Mouse (Mus musculus) cerebellum, postnatal 14 days (tissue): ENCODE measurements around the gene Kcp.
A peak's percentile ranks its signal among the peaks of the same experiment; 100 is the strongest.

Experiments used
- DNase-seq, 2 experiments: peaks; one replicate each; pipeline ENCODE4 v3.0.0; 2021; ENCODE audit warnings: mixed read lengths in 2 of 2

Kcp gene

DNA sequence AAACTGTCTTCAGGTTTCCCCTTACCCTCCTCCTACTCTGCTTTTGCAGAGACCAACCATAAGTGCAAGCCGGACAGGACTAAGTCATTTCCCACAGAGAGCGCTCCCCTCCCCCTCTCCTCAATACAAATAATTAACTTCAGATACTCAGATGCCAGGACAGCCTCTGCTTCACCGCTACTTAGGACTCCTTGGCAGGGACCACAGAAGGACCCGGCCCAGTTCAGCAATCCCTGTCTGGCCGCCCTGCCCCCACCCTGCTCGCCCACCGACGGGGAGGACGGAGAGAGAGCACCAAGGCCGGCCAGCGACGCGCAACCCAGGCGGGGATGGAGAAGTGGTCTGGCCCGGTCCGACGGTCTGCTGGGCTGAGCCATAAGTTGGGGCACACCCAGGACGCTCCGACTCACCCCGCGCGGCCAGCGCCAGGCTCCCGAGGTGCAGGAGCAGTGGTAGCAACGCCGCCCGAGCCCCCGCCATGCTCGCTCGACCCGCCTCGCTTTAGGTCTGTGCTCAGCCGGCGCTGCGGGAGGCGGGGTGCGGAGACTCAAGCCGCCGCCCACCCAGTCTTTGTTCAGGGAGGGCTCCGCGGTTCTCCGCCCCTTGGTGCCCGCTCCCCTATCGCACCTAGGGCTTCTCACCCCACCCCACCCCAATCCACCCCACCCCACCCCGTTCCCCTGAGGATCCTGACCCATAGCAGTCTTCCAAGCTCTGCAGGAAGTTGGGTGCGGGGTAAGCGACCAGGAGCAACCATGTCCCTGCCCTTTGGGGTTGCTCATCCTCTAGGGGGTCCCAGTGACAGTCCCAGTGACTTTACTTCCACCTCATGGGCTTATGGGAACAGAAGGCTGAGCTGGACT, at the start of gene Kcp:
Gene Kcp (minus strand): TSS at position 506 of the 863 bp plus-strand sequence.
- peak in 1 of 2 experiments; percentile 20 for DNase-seq

DNA sequence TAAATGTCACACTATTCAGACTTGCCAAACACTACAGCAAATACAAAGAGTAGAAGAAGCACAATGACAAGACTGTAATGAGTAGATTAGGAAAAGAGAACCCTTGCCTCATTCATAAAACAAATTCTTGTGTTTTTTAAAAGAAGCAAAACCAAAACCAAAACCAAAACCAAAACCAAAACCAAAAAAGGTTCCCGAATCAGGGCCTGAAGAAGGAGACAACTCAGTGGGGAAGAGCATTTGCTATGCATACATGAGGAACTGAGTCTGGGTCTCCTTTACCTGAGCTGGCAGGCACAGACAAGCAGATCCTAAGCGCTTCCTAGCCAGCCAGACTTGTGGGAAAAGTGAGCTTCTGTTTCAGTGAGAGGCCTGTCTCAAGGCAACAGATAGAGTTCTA, 49.4 kb upstream of the Kcp start:
- DNase-seq, result no peak

DNA sequence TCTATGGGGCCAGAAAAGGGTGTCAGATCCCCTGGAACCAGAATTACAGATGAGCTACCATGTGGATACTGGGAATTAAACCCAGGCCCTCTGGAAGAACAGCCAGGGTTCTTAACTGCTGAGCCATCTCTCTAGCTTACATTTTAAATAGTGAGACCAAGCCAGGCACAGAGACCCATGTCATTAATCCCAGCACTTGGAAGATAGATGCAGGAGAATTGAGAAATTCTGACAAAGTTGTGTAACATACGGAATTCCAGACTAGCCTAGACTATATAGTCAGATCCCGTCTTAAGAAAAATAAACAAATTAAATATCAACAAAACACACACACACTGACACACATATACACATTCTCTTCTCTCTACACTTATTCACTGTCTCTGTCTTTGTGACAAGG, 44.8 kb upstream of the Kcp start:
- no peak for DNase-seq

- no peak for DNase-seq
These were observed 40.3 kb upstream of the Kcp start for GRCm38 (mm10) chr6:29548086-29548485.

GRCm38 (mm10) chr6:29547582-29547981, 39.8 kb upstream of the Kcp start:
- DNase-seq, result no peak

DNA sequence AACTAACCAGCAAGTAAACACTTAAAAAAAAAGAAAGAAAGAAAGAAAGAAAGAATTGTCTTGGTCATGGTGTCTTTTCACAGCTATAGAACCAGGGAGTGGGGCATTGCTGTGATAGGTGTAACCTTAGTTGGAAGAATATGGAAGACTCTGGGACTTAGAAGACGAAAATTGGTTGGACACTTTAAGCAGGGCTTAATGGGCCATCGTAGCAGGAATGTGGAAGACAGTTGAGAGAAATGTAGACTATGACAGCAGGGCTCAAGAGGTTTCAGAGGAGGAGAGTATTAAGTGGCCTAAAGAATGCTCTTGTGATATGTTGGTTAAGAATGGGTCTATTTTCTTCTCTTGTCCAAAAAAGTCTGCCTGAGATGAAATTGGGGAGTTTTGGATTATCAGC, 37.9 kb upstream of the Kcp start:
- no peak for DNase-seq

DNA sequence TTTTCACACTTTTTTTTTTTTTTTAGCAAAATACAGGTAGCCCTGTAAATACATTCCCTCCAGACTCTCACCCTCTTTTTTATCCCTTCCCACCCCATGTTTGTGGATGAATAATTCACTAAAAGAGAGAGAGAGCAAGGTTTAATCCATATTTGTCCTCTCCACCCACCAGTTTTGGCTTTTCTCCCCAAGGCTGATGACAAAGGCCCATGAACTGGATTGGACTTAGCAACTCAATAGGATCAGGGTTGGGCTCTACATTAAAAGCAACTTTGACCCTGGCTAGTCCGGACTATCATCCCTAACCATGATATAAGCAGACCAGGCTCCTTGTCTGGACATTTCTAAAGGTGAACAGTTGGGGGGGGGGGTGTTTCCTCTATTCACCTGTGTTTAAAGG, 33.2 kb upstream of the Kcp start:
- DNase-seq, result no peak

GRCm38 (mm10) chr6:29540223-29540622, 32.5 kb upstream of the Kcp start:
- no peak for DNase-seq

DNA sequence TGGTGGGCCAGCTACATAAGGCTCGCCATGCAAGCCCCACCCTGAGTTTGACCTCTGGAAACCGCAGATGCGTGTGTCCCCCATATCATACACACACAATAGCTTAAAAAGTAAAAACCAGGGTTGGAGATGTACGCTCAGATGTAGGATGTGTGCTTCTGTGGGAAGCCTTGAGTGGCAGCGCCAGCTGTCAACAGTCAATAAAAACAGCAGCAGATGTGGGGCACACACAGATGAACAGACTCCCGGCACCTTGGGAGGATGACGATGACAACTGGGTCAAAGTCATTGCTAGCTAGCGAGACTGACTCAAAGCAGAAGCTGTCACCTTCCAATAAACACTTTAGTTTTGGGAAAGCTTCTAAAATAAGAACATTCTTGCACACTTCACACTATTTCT, 31.8 kb upstream of the Kcp start:
- DNase-seq, result no peak

- DNase-seq, result peak; percentile 41 to 48
These were observed 29.5 kb upstream of the Kcp start for GRCm38 (mm10) chr6:29537221-29537620.

DNA sequence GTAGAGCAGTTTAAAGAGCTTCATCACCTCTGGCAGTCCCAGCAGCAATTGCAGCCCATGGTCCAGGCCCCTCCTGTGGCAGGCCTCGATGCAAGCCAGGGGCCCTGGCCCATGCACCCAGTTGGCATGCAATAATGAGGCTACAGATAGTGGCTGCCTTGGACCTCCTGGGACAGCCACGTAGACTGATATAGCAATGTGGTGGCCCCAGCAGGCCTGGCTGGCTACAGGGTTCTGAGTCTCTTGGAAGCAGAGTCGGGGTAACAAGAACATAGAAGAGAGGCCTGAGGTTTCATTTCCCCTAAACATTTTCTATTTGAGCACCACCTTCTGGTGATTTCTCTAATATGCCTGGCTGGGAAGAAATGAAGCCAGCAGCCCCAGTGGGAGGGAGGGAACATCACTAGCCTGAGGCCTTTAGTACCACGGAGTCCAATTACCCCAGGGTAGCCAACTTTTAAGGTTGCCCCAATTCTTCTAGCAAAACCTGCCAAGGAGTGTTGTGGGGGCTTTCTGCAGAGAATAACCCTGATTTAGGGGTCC, 29.0 kb upstream of the Kcp start:
- peak; percentile 45 to 55 for DNase-seq

- peak; percentile 15 to 21 for DNase-seq
These were observed 27.6 kb upstream of the Kcp start for GRCm38 (mm10) chr6:29535316-29535715.

DNA sequence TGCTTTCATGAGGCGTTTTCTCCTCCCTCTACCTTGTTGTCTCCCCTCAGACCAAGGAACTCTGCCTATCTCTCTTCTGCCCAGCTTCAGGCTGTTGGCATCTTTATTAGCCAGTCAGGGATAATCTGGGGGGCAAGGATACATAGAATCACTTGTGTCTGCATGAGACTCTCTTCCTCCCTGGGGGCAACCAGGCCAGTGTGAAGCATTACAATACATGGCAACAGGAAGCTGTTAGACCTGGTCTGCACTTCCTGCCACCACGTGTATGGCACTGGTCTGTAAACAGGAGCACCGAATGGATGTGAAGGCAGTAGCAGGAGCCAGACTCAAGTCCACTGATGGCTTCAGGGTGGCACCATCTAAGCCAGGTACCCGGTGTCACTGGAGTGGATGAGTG, 22.3 kb upstream of the Kcp start:
- DNase-seq, result no peak

DNA sequence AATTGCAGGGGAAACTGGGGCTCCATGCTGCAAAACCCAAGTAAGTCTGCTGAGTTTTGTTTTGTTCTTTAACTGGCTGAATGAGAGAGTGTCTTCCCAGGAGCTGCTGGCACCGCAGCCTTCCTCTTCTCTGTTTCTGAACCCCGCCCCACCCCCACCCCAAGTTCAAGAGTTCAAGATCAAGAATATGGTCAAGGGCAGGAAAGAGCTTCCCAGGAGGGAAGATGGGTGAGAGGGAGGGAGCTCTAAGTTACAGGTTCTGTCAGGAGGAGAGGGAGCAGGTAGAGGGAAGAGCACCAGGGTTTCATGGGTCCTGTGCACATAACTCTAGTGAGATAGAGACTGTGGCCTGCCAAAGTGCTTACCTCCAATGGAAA, 21.7 kb upstream of the Kcp start:
- no peak for DNase-seq

- no peak for DNase-seq
These were observed 21.1 kb upstream of the Kcp start for GRCm38 (mm10) chr6:29528561-29529443.

GRCm38 (mm10) chr6:29528165-29528505, 20.4 kb upstream of the Kcp start:
- no peak for DNase-seq

GRCm38 (mm10) chr6:29527361-29528164, 19.8 kb upstream of the Kcp start:
- no peak for DNase-seq

GRCm38 (mm10) chr6:29526281-29527251, 18.8 kb upstream of the Kcp start, which contains the start of gene Irf5:
Gene Irf5 (plus strand): TSS chr6:29526625.
- DNase-seq, result peak; percentile 17 to 30

GRCm38 (mm10) chr6:29525256-29525655, 17.5 kb upstream of the Kcp start:
- DNase-seq, result peak in 1 of 2 experiments; percentile 55

DNA sequence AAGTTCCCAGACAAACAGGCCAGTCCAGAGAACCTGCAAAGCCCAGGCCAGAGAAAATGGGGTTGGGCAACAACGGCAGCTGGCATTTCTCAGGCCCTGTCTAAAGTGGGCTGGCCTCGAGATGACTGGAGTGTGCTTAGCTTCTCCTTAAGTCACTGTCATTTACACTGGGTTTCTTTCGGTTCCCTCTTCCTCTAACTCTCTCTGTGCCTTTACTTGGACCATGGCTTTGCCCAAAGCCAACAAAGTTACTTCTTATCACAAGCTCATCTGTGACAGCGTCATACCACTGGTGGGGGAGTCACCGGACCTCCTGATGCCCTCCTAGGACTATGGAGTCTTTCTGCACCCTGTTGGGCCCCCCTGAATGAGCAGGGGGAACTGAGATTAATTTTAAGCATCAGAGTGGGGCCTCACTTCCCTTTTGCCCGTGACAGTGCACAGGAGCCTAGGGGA, 16.3 kb upstream of the Kcp start:
- DNase-seq, result no peak

- no peak for DNase-seq
These were observed 15.7 kb upstream of the Kcp start for GRCm38 (mm10) chr6:29523301-29524033.
